Mouse (Mus musculus): ENCODE data around the gene Itih2.

Gene Itih2

GRCm38 (mm10) chr2:10108535-10109189, 22.5 kb downstream of the Itih2 start:
- no peak for DNase-seq

GRCm38 (mm10) chr2:10101180-10101579, 30.0 kb downstream of the Itih2 start:
- DNase-seq, result no peak

DNA sequence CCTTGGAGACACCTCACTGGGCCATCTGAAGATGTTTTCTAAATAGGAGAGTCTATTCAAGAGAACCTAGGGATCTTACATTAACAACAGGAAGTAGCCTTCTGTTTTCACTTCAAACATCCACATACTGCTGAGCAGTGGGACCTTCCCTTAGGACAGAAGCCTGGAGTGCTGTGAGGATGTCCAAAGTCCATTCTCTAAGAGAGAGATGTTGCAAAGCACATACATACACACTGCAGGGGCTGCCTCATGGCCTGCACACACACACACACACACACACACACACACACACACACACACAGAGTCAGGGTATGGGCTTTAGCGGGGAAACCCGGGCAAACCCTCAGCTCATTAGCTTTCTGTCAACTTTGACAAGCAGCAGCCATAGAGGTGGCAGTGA, 30.7 kb downstream of the Itih2 start:
- no peak for DNase-seq

- no peak for DNase-seq
These were observed 32.5 kb downstream of the Itih2 start for GRCm38 (mm10) chr2:10098598-10099215.

- DNase-seq, result no peak
These were observed 36.7 kb downstream of the Itih2 start for GRCm38 (mm10) chr2:10094327-10095100.

DNA sequence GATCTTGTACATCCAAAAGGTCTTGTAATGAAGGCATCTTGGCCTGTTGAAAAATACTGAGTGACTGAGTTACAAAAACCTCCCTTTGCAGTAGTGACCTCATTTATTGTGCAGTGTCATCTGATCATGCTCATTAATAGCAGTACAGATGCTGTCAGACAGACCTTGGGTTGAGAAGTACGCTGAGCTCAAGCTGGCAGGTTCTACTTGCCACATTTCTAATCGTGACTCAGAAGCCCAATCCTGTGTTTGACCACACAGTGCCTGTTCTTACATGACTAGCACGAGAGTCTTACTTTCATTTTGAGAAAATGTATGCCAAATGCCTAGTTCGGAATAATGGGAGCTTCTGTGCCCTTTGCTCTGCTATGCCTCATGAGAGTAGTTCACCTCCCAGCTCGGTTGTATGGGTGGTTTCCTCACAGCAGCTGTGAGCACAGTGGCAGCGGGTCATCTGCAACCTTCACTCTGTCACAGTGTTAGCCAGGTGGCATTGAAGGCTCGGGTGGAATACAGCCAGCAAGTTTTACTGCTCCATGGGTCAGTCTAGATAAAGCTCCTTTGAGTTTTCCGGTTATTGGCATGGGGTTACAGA, 43.8 kb downstream of the Itih2 start:
- no peak for DNase-seq

DNA sequence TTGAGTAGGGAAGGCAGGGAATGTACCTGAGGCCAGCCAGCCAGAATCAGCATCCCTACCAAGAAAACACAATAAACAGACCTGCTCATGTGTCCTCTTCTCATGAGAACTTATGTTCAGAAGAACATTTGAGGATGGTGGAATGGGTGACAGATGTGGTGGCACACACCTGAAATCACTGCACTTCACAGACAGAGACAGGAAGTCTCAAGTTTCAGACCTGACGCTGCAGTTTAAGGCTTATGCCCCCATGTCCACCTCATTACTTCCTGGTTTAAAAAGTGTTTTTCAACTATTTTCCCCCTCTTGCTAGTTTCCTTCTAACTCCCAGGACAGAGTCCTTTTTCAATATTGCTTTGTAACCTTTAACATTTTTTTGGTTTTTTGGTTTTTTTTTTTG, 48.5 kb downstream of the Itih2 start:
- no peak for DNase-seq

- DNase-seq, result no peak
These were observed 49.6 kb downstream of the Itih2 start for GRCm38 (mm10) chr2:10081453-10082080.

- peak; percentile 94 to 96 for DNase-seq
These were observed 50.7 kb downstream of the Itih2 start, which contains the start of the genes Atp5c1 and Kin for GRCm38 (mm10) chr2:10080310-10081010. Atp5c1 (minus strand) TSS chr2:10080510. Kin (plus strand) TSS chr2:10080593.

GRCm38 (mm10) chr2:10079745-10080309, 51.4 kb downstream of the Itih2 start:
- no peak for DNase-seq

- no peak for DNase-seq
These were observed 54.5 kb downstream of the Itih2 start for GRCm38 (mm10) chr2:10076675-10077074.

- DNase-seq, result no peak
These were observed 56.7 kb downstream of the Itih2 start for GRCm38 (mm10) chr2:10074470-10074869.

GRCm38 (mm10) chr2:10071751-10072150, 59.4 kb downstream of the Itih2 start:
- DNase-seq, result no peak

- DNase-seq, result no peak
These were observed 72.4 kb downstream of the Itih2 start for GRCm38 (mm10) chr2:10058836-10059235.

DNA sequence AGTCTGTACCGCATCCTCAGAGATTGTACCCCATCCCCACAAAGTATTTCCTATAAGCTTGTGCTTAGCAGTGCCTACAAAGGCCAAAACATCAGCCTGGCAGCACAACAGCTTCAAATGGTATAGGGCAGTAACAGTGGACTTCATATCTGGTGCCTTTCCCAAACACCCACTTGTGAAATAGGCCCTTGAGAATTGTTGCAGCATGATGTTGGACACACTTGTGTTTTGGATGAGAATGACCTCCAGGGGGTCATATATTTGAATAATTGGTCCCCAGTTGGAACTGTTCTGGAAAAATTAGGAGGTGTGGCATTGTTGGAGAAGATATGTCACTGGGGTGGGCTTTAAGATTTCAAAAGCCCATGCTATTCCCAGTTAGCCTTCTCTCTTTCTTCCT, 79.2 kb downstream of the Itih2 start:
- no peak for DNase-seq

- DNase-seq, result no peak
These were observed 80.3 kb downstream of the Itih2 start for GRCm38 (mm10) chr2:10050878-10051277.

GRCm38 (mm10) chr2:10049456-10049855, 81.7 kb downstream of the Itih2 start:
- DNase-seq, result no peak

DNA sequence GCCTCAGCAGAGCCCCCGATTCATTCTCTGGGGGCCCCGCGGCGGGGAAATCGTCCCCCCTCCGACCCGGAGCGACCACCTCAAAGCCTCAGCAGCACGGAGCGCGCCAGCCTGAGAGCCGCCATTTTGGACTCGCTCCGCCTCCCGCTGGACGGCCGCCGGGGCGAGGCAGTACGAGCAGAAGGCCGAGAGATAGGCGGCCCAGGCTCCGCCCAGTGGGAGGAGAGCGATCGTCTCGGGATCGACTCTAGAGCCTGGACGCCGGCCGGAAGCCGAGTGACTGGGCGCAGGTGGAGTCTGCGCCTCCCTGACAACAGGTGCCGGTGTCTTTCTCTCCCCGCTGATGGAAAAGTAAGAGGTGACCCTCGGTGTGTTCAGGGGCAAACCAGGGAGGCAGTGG, 82.7 kb downstream of the Itih2 start, which contains the start of gene Taf3:
Taf3 (minus strand) TSS at position 136 of the 400 bp plus-strand sequence.
- peak; percentile 88 to 89 for DNase-seq

- peak in 1 of 2 experiments; percentile 34 for DNase-seq
These were observed 83.3 kb downstream of the Itih2 start for GRCm38 (mm10) chr2:10047758-10048436.

Data from thymus, adult 18-20 months (tissue).